Mouse (Mus musculus) megakaryocyte progenitor cell, adult 5-6 weeks (primary cell): Measurements from ENCODE around the gene Tgm2. TPM values are rescaled to one million over a fixed set of nuclear protein-coding genes. Genes with fewer than 3 reads are reported as not detected.

ENCODE experiments used
- ATAC-seq: replicated peaks from 2 replicates; pipeline ENCODE4 v1.8.0; 2016; ENCODE audit warnings: mild to moderate bottlenecking, moderate TSS enrichment, inconsistent platforms; ENCODE audit not compliant: poor library complexity
- total RNA-seq, 2 experiments: library from RNA; stranded (forward) in 1 of 2; stranded (reverse) in 1 of 2; fragments of 157-497, 149-512 nt in 1 of 2; fragments of 200-1000 nt in 1 of 2; gene quantifications; 2 replicates each; pipeline versions ENCODE4 v1.2.3 to v1.2.4; 2015 to 2017

The Tgm2 gene
- total RNA-seq, 2 experiments from 2014 or later, result 0.39 to 0.58 TPM

- ATAC-seq, result peak; percentile 30
Measured at GRCm38 (mm10) chr2:158167496-158168205, 21.4 kb upstream of the Tgm2 start.

DNA sequence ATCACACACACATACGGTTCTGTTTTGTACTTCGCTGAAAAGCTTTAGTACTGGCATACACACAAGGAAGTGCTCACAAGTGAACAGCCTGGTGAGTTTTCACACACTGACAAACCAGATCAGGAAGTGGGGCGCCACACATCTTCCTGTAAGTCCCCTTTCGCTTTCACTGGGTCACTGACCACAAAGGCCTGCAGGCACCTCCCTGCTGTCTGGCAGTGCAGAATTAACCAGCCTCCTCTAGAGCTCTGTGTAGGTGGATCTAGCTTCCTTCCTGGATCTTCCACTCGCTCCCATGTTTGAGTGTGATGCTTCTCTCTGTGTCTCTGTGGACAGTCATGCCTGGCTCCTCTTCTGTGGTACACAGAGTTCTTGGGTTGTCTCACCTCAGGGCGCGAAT, 20.4 kb upstream of the Tgm2 start:
- peak; percentile 88 for ATAC-seq

DNA sequence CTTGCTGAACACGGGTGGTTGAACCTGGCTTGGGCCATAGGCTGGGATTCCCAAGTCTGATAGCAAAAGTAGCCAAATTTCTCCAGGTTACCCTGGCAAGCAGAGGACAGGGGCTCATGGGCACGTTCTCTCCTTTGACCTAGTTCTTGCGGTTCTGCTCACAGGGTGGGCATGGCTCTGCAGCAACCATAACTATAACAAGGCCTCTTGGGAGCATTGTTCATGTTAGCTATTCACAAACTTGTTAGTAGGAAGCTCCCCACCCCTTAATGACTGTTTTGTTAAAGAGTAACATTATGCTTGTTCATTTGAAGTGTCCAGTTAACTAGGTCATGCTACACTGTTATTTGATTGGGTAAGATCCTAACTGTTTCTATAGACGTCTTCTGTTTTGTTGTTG, 19.5 kb upstream of the Tgm2 start:
- no peak for ATAC-seq

DNA sequence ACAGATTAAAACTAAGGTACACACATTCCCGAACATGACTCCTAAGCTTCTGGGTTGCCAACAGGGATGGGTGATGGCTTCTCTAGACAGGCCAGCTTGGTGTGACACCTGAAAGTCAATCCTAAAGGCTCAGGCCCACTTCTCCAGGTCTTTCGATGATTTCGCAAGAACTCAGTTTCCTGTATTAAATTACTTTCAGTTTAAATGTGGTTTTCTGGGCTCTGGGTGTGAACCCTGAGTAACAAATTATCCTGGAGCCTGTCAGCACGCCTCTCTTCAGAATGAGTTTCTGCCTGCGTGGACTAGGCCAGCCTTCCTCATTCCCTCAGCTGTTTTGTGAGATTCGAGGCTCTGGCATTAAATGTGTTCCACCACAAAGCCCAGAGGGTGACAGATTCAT, 16.8 kb upstream of the Tgm2 start:
- ATAC-seq, result 0 out of 2 replicates have a peak, but pooled peaks have one; percentile 12

- ATAC-seq, result peak; percentile 33; the same call in 1 of the 2 replicates
Measured at GRCm38 (mm10) chr2:158161761-158162160, 15.5 kb upstream of the Tgm2 start.

DNA sequence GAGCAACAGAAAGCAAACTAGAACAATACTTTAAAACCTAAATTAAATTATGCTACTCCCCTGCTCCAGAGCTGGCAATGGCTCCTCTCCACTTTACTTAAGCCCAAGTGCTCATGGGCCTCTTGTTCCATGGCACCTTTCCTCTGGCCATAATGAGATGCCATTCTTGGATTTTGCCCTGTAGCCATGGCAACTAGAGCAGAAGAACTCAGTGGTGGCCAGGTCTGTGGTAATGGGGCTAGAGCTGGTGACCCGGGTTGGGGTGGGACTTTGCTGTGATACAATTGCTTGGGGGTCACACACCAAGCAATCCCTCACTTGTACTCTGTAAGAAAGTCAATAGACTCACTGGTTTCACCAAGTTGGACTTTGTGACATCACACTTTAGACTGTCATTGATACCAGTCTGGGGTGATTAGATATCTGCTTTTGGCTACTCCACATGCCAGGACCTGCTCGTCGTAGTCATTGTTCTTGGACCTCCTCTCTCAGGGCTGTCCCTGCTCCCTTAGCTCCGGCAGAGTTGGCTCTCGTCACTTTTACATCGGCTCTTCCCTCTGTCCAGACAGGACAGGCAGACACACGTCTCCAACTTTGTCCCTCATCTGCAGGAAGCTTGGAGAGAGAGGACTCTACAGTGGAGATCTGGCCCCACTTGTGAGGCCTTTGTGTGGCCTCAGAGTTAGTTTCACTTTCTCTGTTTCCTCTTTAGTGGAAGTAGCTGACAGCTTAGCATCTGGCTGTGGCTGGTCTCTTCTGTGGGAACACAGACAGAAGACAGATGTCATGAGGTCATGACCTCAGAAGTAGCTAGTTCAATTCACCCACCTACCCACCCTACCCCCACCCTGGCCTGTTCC, 13.4 kb upstream of the Tgm2 start:
- peak; percentile 65 for ATAC-seq

DNA sequence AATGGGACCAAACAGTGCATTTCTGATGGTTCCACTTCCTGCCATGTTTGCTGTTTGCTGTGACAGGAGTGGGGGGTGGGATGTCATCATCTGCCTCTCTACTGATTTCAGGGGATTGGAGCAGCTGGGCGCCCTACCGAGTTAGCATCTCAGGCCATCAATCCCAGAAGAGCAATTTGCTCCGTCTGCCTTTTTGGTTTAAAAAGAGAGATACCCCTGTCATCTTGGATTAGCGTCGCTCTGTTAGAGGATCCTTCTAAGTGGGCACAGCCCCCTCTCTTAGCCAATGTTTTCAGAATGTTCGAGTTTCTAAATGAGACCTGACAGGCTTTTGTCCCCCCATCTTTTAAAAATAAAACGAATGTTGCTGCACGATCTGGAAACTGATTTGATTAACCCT, 11.4 kb upstream of the Tgm2 start:
- ATAC-seq, result no peak

DNA sequence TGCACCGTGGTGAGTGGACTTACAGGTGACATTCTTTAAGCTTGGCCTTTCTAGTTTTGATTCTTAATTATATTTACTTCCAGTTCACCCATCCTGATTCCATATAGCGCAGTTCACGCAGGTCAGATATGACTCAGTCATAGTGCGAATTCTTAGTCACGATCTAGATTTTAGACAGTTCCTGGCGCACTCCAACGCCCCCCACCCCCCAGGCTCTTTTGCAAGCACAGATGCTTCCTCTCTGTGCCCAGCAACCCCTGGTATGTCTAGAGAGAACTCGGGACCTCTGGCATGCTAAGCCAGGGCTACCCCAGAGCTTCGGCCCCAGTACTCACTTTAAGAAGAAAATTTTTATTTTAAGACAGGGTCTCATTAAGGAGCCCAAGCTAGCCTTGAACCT, 10.3 kb upstream of the Tgm2 start:
- peak; percentile 41 for ATAC-seq

GRCm38 (mm10) chr2:158155615-158156014, 9.4 kb upstream of the Tgm2 start:
- ATAC-seq, result no peak

GRCm38 (mm10) chr2:158155101-158155500, 8.9 kb upstream of the Tgm2 start:
- ATAC-seq, result no peak

GRCm38 (mm10) chr2:158154641-158155040, 8.4 kb upstream of the Tgm2 start:
- no peak for ATAC-seq

DNA sequence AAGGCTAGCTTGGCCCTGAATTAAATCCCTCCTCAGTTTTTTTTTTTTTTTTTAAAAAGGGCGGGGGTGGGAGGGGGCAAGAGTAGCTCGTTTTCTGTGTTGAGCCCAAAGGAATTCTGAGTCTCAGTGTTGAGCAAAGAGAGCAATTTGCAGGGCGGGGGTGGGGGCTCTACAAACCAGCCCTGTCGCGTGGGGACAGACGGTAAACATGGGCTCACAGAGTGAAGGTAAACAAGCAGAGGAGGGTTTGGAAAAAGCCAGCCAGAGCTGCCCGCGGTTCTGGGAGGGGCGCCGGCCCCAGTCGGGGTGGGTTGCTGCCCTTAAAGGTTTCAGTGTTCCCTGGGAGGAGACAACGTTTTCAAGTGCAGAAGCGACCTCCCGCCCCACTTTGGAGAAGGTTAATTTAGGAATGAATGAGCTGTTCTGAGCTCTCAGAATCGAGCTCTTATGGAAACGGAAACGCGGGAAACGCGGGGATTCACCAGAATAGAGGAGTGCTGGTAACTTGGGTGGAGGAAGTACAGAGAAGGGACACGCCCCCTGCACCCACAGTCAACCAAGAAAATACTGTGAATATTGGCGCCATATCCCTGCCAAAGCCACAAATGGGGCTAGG, 7.6 kb upstream of the Tgm2 start:
- peak; percentile 72 for ATAC-seq

GRCm38 (mm10) chr2:158152685-158153309, 6.6 kb upstream of the Tgm2 start:
- ATAC-seq, result peak; percentile 29

GRCm38 (mm10) chr2:158151077-158151476, 4.8 kb upstream of the Tgm2 start:
- no peak for ATAC-seq

DNA sequence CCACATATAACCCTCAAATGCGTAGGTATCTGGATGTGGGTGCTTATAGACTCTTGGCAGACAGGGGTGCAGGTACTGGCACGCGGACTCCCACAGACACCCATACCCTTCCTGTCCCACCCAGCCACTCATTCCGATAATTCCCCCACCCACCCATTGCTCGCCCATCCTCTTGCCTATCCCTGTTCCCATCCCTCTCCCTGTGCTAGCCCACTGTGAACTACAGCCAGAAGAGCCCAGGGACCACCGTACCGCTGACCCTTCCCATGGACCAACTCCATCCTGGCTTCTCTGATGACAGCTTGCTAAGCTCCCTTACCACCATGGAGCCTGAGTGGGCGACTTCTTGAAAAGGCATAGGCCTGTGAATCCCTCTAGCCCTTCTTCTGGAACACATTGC, 735 bp upstream of the Tgm2 start:
- no peak for ATAC-seq

DNA sequence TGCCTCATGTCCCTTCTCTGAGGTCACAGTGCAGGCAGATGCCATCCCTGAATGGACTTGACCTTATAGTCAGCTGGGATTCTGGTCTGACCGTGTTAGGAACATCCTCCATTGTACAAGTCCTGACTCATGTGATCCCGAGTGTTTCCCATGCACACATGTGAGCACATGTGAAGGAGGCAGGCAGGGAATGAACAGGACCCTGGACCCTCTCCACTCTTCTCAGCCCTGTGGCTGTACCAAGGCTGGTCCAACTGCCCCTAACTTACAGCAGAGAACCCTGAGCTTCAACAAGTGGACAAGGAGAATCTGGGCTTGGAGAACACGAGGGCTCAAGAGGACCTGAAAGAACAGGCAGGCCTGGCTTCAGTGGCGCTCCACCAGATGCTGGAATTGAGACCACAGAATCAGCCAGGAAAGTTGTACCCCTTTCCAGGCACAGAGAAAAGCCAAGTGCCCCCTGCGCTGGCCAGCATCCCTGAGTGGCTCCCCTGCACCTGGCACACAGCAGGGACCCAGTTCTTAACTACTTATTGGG, 639 bp downstream of the Tgm2 start:
- ATAC-seq, result no peak

- no peak for ATAC-seq
Measured at GRCm38 (mm10) chr2:158144750-158145527, 1.3 kb downstream of the Tgm2 start.

GRCm38 (mm10) chr2:158144263-158144662, 2.0 kb downstream of the Tgm2 start:
- no peak for ATAC-seq

GRCm38 (mm10) chr2:158143816-158144215, 2.4 kb downstream of the Tgm2 start:
- no peak for ATAC-seq

GRCm38 (mm10) chr2:158142981-158143380, 3.3 kb downstream of the Tgm2 start:
- no peak for ATAC-seq
